Mouse (Mus musculus) small intestine, adult 2 months (tissue): ENCODE data around the gene Dnaja4.

Experiments used
- CTCF ChIP-seq: fragments of 200-500 bp; IDR thresholded peaks from 2 replicates; pipeline ENCODE4 v1.5.1; 2012; ENCODE audit warnings: low read depth, mild to moderate bottlenecking, control low read depth, inconsistent platforms, low read length, moderate library complexity, mixed read lengths; ENCODE audit not compliant: insufficient replicate concordance, insufficient read length; ENCODE audit errors: extremely low read depth
- POLR2A ChIP-seq: fragments of 200-500 bp; IDR thresholded peaks from 2 replicates; pipeline ENCODE4 v1.6.1; 2012; ENCODE audit warnings: low read depth, mild to moderate bottlenecking, control low read depth, inconsistent platforms, low read length, moderate library complexity

GRCm38 (mm10) chr9:54722156-54722555, 23.5 kb downstream of the Dnaja4 start:
- TF ChIP-seq POLR2A (no peak), CTCF (no peak)
